Mouse (Mus musculus): ENCODE data around the gene Defb28.

Gene Defb28

DNA sequence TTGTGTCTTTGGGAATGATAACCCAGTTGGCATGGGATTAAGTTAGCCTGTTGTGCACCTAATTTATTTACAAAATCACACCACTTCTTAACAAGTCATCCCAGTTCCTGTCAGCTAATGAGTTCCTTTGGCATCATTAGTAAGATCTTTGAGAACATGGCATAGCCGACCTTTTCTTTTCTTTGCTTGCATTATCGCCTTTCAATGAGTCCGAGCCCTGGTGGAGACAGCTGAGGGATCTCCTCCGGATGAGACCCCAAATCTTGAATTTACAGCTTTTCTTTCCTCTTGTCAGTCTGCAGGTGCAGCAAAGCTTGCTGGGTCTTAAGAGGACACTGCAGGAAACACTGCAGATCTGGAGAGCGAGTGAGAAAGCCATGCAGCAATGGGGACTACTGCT lies 51.0 kb downstream of the Defb28 start, which contains the start of gene Gm17416:
Gm17416 (plus strand) TSS at position 301 of the 400 bp plus-strand sequence.
- DNase-seq (ENCODE audit: low spot score in 2 of 2), result no peak

- no peak for DNase-seq (ENCODE audit: low spot score in 2 of 2)
Observed at GRCm38 (mm10) chr2:152569881-152570280, 51.8 kb downstream of the Defb28 start.

DNA sequence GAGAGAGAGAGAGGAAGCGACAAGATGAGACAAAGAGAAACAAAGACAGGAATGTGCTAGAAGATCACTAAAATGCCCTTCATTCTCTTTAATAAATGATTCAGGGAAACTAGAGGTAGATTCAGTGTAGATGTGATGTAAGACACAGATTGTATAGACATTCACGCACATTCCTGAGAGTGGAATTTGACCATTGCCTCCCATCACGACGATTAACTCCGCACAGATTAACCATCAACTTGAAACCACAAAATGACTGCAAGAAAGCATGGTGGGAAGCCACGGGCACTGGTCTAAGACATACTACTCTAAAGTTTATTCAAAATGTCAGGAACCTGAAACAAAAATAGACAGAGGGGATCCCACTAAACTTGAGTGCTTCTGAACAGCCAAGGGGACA lies 52.3 kb downstream of the Defb28 start:
- DNase-seq (ENCODE audit: low spot score in 2 of 2), result no peak
